Mouse (Mus musculus) hindbrain, embryonic 11.5 days (tissue): ENCODE measurements at regions not wholly inside any gene's neighbourhood (a gene's known extent, or its start where the extent isn't known, plus 50 kb on each side); places are given as distances from the start of the nearest gene placed in this dataset.

Experiments
- ATAC-seq: fragments of 200-750 bp; cut with Nextera tagmentation; 2 replicates; pipeline ENCODE4 v1.8.0; 2017; ENCODE audit warnings: mild to moderate bottlenecking, moderate TSS enrichment, moderate library complexity; ENCODE audit not compliant: low FRiP score
- DNase-seq: peaks from one replicate; pipeline ENCODE4 v3.0.0-alpha.2; 2015; ENCODE audit warnings: low spot score
- H3K27ac ChIP-seq: fragments of 300-500 bp; sonication (generic); 2 replicates; pipeline ENCODE4 v1.5.1; 2014; ENCODE audit warnings: mild to moderate bottlenecking, low read depth, low read length
- H3K27me3 ChIP-seq: fragments of 300-500 bp; sonication (generic); 2 replicates; pipeline ENCODE4 v1.6.1; 2014; ENCODE audit warnings: mild to moderate bottlenecking, low read length, moderate library complexity, mixed read lengths; ENCODE audit not compliant: control insufficient read depth, insufficient read depth
- H3K36me3 ChIP-seq: fragments of 300-500 bp; sonication (generic); 2 replicates; pipeline ENCODE4 v1.6.1; 2014; ENCODE audit warnings: mild to moderate bottlenecking, low read length, moderate library complexity, mixed read lengths; ENCODE audit not compliant: control insufficient read depth, insufficient read depth
- H3K4me1 ChIP-seq: fragments of 300-500 bp; sonication (generic); replicated peaks from 2 replicates; pipeline ENCODE4 v1.6.1; 2014; ENCODE audit warnings: low read length, mixed read lengths; ENCODE audit not compliant: control insufficient read depth, insufficient read depth
- H3K4me2 ChIP-seq: fragments of 300-500 bp; sonication (generic); replicated peaks from 2 replicates; pipeline ENCODE4 v1.6.1; 2014; ENCODE audit warnings: mild to moderate bottlenecking, low read depth, low read length
- H3K4me3 ChIP-seq: fragments of 300-500 bp; sonication (generic); 2 replicates; pipeline ENCODE4 v1.5.1; 2014; ENCODE audit warnings: low read depth, low read length
- H3K9ac ChIP-seq: fragments of 300-500 bp; sonication (generic); 2 replicates; pipeline ENCODE4 v1.6.1; 2014; ENCODE audit warnings: low read depth, low read length
- H3K9me3 ChIP-seq: fragments of 300-500 bp; sonication (generic); 2 replicates; pipeline ENCODE4 v1.6.1; 2016; ENCODE audit warnings: low read length; ENCODE audit not compliant: control insufficient read depth
- WGBS: fragments of 180-500 bp; shearing (Covaris S2); extraction: QIAGEN DNeasy Blood & Tissue Kit; methylation state at CpG from one replicate; pipeline ENCODE4 v1.1.7; 2014; 5-methylcytosine and 5-hydroxymethylcytosine counted together

DNA sequence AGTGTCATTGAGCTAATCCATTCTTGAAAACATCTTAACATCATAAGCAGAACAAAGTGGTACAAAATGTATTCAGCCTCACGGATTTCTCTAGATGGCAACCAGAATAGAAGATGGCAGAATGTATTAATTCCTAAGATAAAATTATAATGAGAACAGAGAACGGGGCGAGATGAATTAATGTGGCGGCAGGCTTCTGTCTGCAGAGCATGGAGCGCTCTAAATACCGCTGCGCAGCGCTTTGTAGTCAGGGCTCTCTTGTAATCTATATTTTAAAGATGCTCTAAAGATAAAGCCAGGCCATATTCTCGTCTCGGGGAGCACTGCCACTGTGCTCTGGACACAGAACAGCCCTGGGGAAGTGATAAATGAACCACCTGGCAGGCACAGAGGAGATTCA is 315.2 kb upstream of the Kif2a start:
- ATAC-seq (no peak), DNase-seq (no peak)
- Histone ChIP-seq H3K4me2 (no peak overlapping the region), H3K27ac (no peak overlapping the region), H3K9me3 (no peaks in the 10 kb centered on the region), H3K36me3 (no peaks in the 10 kb centered on the region), H3K4me3 (no peak overlapping the region), H3K27me3 (no peaks in the 10 kb centered on the region), H3K9ac (no peak overlapping the region), H3K4me1 (no peaks in the 10 kb centered on the region)
- WGBS: 80% methylated on average over 10 of the region's 10 CpGs

DNA sequence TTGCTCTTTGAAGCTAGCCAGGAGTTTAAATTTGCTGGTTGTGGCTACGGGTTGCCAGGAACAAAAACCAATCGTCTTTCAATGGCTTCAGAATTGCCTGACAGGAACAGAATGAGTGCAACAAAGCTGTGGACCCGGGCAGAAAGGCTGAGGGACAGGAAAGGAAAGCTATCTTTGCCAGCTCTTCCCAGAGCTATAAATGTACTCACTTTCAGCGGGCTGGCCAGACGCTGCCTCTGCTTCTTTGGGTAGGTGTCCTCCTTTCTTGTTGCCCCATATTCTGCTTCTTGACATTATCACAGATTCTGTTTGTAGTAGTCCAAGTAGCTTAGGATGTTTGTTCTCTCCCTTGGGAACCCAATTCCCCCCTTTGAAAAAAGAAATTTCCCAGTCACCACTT is 307.4 kb upstream of the Kif2a start:
- no peaks in the 10 kb centered on the region for H3K9me3 ChIP-seq
- DNase-seq (no peak), ATAC-seq (no peak)
- no peaks in the 10 kb centered on the region; the same call in 1 of the 2 replicates for H3K27me3 ChIP-seq
- no peak overlapping the region for H3K4me2 ChIP-seq
- WGBS: 65% methylated on average over 5 of the region's 5 CpGs
- no peak overlapping the region for H3K4me3 ChIP-seq
- no peak overlapping the region for H3K9ac ChIP-seq
- no peak overlapping the region for H3K27ac ChIP-seq
- H3K4me1 ChIP-seq: no peaks in the 10 kb centered on the region
- H3K36me3 ChIP-seq: no peaks in the 10 kb centered on the region

DNA sequence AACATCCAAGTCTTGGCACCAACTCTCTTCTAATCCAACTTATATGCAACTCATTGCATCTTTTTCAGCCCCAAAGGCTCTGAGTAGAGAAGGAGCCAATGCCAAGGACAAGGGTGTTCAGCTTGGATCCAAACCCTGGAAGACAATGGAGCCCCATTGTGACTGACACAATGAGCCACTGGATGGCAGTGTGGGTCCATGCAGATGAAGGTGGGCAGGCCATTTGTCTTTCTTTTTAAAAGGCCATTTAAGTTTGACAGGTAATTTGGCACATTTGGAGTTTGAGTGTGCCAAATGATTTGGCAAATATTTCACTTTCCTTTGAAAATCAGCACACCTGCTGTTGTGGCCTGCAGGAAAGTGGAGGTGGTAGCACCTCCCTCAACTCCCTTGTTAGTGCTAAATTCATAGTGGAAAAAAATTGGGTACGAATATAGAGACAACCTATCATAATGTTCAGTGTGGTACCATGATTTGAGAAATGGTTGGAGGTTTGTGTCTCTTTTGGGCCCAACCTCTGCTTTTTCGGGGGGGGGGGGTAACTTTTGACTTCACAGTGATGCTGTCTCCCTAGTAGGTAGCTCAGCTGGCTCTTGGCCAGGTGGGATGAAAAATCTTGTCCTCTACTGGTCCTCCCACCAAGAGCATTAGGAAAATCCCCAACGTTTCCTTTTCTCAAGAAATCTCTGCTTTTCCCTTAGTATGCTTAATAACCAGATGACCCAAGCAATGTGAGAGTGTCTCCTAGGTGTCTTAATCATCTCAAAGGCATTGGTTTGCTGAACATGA is 304.0 kb upstream of the Kif2a start:
- no peaks in the 10 kb centered on the region for H3K36me3 ChIP-seq
- no peaks in the 10 kb centered on the region for H3K9me3 ChIP-seq
- H3K27ac ChIP-seq: no peak overlapping the region
- ATAC-seq (no peak), DNase-seq (peak; percentile 77)
- no peaks in the 10 kb centered on the region; the same call in 1 of the 2 replicates for H3K27me3 ChIP-seq
- H3K4me2 ChIP-seq: no peak overlapping the region
- 68% methylated on average over 3 of the region's 3 CpGs for WGBS
- H3K4me3 ChIP-seq: no peak overlapping the region
- no peak overlapping the region for H3K9ac ChIP-seq
- no peaks in the 10 kb centered on the region for H3K4me1 ChIP-seq

DNA sequence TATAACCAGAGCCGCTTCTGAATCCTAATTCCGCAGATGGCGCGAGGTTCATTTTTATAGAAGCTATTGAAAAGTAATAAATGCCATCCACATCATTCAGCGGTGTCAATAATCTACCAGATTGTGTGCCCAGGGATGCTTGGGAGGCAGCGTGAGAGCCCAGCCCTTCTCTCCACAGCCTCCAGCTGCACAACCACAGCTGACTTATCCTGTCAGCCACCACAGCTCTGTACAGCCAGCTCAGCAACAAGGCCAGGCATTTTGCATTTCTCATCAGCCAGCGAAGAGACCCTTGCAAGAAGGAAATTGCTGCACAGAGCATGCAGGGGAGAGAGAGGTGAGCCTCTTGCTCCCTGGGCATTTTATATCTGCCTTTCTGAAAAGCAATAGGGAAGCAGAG is 292.8 kb upstream of the Kif2a start:
- ATAC-seq (no peak), DNase-seq (no peak)
- Histone ChIP-seq H3K27ac (no peak overlapping the region), H3K9me3 (no peaks in the 10 kb centered on the region), H3K36me3 (no peaks in the 10 kb centered on the region), H3K4me3 (no peak overlapping the region), H3K4me1 (no peaks in the 10 kb centered on the region), H3K9ac (no peak overlapping the region), H3K4me2 (no peak overlapping the region), H3K27me3 (no peaks in the 10 kb centered on the region)
- 91% methylated on average over 7 of the region's 7 CpGs for WGBS

DNA sequence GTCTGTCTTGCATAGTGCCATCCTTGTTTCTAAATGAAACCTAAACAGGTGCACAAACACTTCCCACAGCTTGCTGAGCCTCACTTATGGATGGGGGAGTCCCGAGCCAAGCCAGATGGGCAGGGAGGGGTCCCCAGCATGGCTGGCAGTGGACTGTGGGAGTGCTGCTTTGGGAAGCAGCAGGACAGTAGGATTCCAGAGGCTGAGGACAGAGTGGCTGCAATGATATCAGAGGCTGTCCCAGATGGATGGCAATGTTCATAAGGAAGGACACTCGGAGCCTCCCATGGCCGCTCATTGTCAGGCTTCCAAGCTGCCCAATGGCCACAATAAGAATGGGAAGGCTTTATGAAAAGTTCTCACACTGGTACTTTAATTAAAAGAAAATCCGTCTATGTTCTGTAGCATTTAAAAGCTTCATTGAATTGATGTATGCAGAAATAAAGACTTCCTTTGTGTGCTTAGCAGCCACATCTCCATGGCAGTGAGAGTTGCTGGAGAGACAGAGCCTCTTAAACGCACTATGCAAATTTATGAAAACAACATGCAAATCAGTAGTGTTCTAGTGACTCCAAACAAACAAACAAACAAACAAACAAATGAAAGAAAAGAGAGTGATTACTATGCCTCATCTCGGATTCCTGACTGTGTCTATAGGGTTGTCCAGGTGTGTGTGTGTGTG is 287.2 kb upstream of the Kif2a start:
- 73% methylated on average over 6 of the region's 6 CpGs for WGBS
- Histone ChIP-seq H3K27me3 (no peaks in the 10 kb centered on the region), H3K4me2 (no peak overlapping the region), H3K4me3 (no peak overlapping the region), H3K36me3 (no peaks in the 10 kb centered on the region), H3K9me3 (no peaks in the 10 kb centered on the region), H3K27ac (no peak overlapping the region), H3K4me1 (no peaks in the 10 kb centered on the region), H3K9ac (no peak overlapping the region)
- DNase-seq (no peak), ATAC-seq (no peak)

DNA sequence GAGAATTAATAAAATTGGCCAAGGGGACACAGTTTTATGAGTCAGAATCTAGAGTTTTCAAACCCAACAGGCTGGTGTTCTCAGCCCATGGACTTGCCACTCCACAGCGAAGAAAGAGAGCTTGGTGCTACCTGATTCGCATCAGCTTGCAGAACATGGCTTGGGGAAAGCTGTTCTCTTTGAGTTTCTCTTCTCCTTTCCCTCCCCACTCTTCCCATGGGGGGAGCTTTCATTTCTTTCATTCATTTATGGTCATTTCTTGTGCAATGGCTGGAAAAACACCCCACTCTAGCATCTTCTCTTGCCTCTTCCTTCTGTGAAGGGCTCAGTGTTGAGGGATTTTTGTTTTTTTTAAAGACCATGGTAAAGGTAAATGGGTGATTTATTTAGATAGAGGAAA is 286.5 kb upstream of the Kif2a start:
- H3K9ac ChIP-seq: no peak overlapping the region
- H3K36me3 ChIP-seq: no peaks in the 10 kb centered on the region
- no peak for DNase-seq
- no peaks in the 10 kb centered on the region for H3K4me1 ChIP-seq
- no peak overlapping the region for H3K27ac ChIP-seq
- H3K4me3 ChIP-seq: no peak overlapping the region
- H3K27me3 ChIP-seq: no peaks in the 10 kb centered on the region
- WGBS: 85% methylated on average over 2 of the region's 2 CpGs
- no peak overlapping the region for H3K4me2 ChIP-seq
- H3K9me3 ChIP-seq: no peaks in the 10 kb centered on the region
- no peak for ATAC-seq

DNA sequence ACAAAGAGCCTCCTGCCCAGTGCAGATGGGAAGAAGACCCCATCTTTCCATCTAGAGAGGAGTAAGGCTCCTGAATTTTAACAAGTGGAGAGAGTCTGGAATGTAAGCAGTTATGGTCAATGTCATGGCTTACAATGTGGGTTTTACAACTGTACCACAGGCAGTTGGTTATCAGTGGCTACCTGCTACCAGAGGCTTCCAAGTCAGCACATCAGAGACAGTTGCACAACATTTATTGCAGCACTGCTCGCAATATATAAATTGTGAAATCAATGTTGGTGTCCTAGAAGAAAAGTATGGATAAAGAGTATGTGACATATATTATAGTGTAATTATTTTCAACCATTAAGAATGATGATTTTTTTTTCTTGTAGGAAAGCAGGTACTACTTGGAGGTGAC is 285.0 kb upstream of the Kif2a start:
- Histone ChIP-seq H3K27me3 (no peaks in the 10 kb centered on the region), H3K36me3 (no peaks in the 10 kb centered on the region), H3K4me2 (no peak overlapping the region), H3K9ac (no peak overlapping the region), H3K4me1 (no peaks in the 10 kb centered on the region), H3K27ac (no peak overlapping the region), H3K4me3 (no peak overlapping the region), H3K9me3 (no peaks in the 10 kb centered on the region)
- no peak for ATAC-seq
- DNase-seq: no peak
- WGBS: 95% methylated on average over 1 of the region's 1 CpGs

DNA sequence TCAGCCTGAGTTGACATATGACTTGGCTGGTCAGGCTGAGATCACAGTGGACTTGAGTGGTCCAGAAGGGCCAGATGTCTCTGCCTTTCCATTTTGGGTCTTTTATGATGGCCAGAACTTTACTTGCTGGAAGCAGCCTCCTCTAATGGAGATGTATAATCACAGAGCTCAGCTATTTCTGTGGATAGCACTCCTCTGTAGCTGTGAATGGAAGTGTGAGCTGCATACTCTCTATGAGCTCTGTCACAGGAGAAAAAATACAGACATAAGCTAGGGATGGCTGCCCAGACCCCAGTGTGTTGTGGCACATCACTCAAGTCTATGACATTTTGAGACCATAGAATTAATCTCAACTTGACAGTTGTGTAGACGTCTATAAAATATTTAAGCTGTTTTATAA is 284.3 kb upstream of the Kif2a start:
- no peaks in the 10 kb centered on the region for H3K9me3 ChIP-seq
- H3K27ac ChIP-seq: no peak overlapping the region
- H3K4me3 ChIP-seq: no peak overlapping the region
- no peak overlapping the region for H3K9ac ChIP-seq
- 94% methylated on average over 1 of the region's 1 CpGs for WGBS
- H3K36me3 ChIP-seq: no peaks in the 10 kb centered on the region
- no peaks in the 10 kb centered on the region for H3K27me3 ChIP-seq
- H3K4me1 ChIP-seq: no peaks in the 10 kb centered on the region
- H3K4me2 ChIP-seq: no peak overlapping the region
- DNase-seq: no peak
- no peak for ATAC-seq

DNA sequence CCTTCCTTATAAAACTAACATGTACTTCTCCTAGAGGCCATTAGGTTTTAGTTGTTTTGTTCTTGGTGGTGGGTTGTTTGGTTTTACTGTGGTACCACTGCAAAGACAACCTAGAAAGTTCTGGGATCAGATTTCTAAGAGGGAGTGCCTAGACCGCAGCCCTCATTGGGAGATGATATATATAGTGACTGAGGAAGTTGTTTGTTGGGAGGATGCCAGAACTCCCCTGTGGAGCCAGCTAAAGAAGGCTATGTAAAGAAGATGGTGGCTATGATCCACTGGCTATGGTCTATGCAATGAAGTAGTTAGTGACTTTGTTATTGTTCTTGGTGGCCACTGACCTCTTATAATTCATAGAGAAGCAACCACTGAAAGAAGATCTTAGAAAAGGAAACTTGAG is 283.8 kb upstream of the Kif2a start:
- DNase-seq: no peak
- ATAC-seq: no peak
- Histone ChIP-seq H3K9ac (no peak overlapping the region), H3K4me2 (no peak overlapping the region), H3K9me3 (no peaks in the 10 kb centered on the region), H3K27me3 (no peaks in the 10 kb centered on the region), H3K36me3 (no peaks in the 10 kb centered on the region), H3K4me3 (no peak overlapping the region), H3K4me1 (no peaks in the 10 kb centered on the region), H3K27ac (no peak overlapping the region)
- 89% methylated on average over 1 of the region's 1 CpGs for WGBS
